Mouse (Mus musculus) lung, adult 2 months (tissue): Measurements from ENCODE around the gene Adora2a.

Experiments
- CTCF ChIP-seq: fragments of 200-500 bp; IDR thresholded peaks from 2 replicates; pipeline ENCODE4 v1.5.1; 2011; ENCODE audit warnings: mild to moderate bottlenecking, low read length, control low read depth; ENCODE audit not compliant: insufficient read depth
- POLR2A ChIP-seq: fragments of 200-500 bp; IDR thresholded peaks from 2 replicates; pipeline ENCODE4 v1.6.1; 2011; ENCODE audit warnings: low read depth, mild to moderate bottlenecking, control low read depth, low read length, borderline replicate concordance; ENCODE audit errors: extremely low read depth

DNA sequence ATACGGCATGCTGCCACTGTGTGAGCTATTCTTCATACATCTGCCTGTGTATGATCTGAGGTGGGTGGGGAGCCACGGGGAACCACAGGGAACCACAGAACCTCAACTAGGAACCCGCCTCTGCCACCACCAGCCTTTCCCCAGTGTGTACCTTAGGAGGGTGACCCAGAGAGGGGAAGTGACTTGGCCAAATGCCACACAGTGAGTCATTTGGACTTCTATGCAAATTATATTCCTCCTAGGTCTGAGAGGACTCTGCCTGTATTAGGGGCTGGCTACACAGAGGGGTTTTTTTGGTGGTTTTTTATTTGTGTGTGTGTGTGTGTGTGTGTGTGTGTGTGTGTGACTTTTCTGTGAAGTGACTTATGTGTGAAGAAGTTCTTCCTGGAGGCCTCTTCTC, 9.9 kb downstream of the Adora2a start:
- TF ChIP-seq CTCF (no peak), POLR2A (no peak)
